Mouse (Mus musculus): ENCODE measurements around the gene Tnr.
"Not testable (repeated sequence)": the region's sequence is repeated elsewhere in the genome, so short reads cannot be mapped to it uniquely, and the experiment has no call there.

Gene Tnr

DNA sequence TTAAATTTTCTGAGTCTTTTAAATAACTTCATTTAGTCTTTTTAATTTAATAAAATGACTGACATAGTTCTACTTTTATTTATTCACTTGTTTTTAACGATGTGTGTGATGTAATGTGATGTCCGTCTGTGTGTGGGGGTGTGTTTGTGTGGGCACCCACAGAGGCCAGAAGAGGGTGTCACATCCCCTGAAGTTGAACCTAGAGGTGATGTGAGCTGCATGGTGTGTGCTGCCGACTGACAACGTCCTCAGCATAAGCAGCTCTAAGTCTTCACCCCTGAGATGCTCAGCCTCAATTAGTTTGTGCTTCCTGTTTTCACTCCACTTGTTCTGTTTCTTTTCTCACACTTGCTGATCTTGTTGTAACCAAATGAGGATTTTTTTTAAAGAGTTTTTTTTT lies 439.8 kb downstream of the Tnr start:
- no peak for DNase-seq (ENCODE audit: low spot score)

DNA sequence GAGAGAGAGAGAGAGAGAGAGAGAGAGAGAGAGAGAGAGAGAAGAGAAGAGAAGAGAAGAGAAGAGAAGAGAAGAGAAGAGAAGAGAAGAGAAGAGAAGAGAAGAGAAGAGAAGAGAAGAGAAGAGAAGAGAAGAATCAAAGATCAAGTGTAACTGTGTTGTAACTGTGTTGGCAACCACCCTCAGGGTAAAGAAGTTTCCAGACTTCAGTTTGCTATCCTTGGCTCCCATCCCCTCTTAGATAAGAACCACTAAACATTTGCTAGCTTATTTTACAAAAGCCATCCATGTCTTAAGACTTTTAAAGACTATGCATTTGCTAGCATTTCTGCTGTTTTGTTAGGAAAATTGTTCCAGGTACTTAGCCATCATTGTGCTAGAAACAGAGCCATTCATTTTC lies 442.7 kb downstream of the Tnr start:
- not testable (repeated sequence) for DNase-seq (ENCODE audit: low spot score)

DNA sequence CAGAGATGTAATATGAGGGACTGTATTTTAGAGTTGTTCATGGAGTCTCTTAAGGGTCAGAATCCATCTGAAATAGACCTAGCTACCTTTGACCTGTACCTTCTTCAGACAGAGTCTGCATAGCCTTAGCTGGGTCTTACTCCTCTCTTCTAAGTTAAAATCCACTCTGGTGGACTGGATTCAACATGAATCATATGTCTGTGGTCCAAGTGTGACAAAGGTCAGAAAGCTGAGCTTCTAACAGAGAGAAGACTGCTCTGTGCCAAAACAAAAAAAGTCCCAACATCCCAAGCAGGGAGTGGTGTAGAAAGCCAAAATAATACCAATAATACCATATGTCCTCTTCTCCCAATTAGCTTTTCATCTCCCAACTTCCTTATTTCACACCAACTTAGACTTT lies 444.8 kb downstream of the Tnr start:
- DNase-seq (ENCODE audit: low spot score) = no peak

DNA sequence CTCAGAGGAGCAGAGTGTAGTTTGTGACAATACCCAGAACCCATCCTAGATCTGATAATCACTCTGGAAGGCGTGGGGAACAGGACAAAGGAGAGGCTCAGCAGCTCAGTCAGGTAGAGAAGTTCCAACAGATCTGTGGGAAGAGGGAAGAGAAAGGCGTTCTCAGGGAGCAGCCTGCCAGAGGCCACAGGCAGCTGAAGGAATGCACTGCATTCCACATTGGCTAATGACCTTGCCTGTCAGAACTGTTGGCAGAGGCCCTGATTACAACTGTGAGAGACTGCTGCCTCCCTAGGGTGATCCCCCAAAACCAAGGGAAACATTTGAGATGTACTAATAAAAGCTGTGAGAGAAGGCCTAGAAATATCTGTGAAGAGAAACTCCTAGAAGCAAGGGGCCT lies 454.2 kb downstream of the Tnr start:
- no peak for DNase-seq (ENCODE audit: low spot score)

DNA sequence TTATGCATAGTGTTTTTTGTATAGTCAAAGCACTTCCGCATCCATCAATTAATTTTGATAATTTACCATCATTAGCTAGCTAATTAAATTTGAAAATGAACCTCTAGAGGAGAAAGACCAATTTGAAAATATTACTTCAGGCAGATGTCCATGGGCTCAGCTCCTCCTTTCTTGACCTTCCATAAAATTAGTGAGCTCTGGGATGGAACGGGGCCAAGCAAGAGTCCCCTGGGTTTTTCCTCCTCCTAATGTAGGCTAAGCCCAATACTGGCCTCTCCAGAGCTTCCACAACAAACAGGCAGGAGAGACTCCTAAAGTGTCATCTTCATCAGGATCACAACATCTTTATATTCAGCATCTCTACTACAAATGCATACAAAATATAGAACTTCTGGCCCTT lies 455.5 kb downstream of the Tnr start:
- peak; percentile 14 for DNase-seq (ENCODE audit: low spot score)

DNA sequence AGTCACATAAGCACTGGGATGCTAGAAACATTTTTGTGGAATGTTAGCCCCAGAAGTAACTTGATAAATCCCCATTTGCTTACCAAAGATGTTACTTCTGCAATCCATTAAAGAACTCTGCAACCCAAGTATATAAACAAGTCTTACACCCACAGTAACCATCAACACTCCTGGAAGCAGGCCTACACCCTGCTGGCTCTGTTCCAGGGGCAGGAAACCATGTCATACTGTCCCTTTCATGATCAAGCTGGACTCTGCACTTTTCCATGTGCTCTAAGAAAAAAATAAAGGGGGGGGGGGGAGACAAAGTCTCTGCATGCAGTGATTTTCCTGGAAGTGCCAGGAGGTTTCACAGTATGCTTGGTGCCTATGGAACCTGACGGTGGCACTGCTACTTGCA lies 456.8 kb downstream of the Tnr start:
- DNase-seq (ENCODE audit: low spot score) = no peak

Data from ovary, postnatal 10 days (tissue).